Mouse (Mus musculus) liver, postnatal 0 days (tissue): ENCODE data around the gene Riox2.

Source experiments
- CTCF ChIP-seq: sonication (generic); IDR thresholded peaks from 2 replicates; pipeline ENCODE4 v1.5.1; 2016; ENCODE audit warnings: antibody characterized with exemption, low read depth
- EP300 ChIP-seq: IDR thresholded peaks from 2 replicates; pipeline ENCODE4 v1.6.1; 2016; ENCODE audit warnings: antibody characterized with exemption, low read depth, mild to moderate bottlenecking

- TF ChIP-seq EP300 (no peak), CTCF (0 out of 2 replicates have a peak, but pooled peaks have one; percentile 4)
Observed at GRCm38 (mm10) chr16:59526939-59527338, 55.4 kb downstream of the Riox2 start.
